Mouse (Mus musculus) testis, adult 2 months (tissue): ENCODE measurements at regions not wholly inside any gene's neighbourhood (a gene's known extent, or its start where the extent isn't known, plus 50 kb on each side); places are given as distances from the start of the nearest gene placed in this dataset.

Experiments used
- CTCF ChIP-seq: fragments of 200-500 bp; IDR thresholded peaks from 2 replicates; pipeline ENCODE4 v1.5.1; 2012; ENCODE audit warnings: low read depth, mild to moderate bottlenecking, inconsistent platforms, low read length, moderate library complexity; ENCODE audit not compliant: control insufficient read depth, insufficient read depth, insufficient replicate concordance
- POLR2A ChIP-seq: fragments of 200-500 bp; IDR thresholded peaks from 2 replicates; pipeline ENCODE4 v1.6.1; 2012; ENCODE audit warnings: low read depth, mild to moderate bottlenecking, inconsistent platforms, low read length, moderate library complexity; ENCODE audit not compliant: control insufficient read depth

- TF ChIP-seq POLR2A, result no peak
- TF ChIP-seq CTCF, result no peak
These were observed 477.7 kb upstream of the Auts2 start for GRCm38 (mm10) chr5:133020821-133021220.
